Mouse (Mus musculus) lung, adult 2 months (tissue): ENCODE data around the gene Myt1l. TPM values are rescaled to one million over a fixed set of nuclear protein-coding genes. Genes with fewer than 3 reads are reported as not detected.

Experiments
- DNase-seq: peaks from one replicate; pipeline ENCODE4 v3.0.0; 2022
- H3K4me1 ChIP-seq: fragments of 200-500 bp; 2 replicates; pipeline ENCODE4 v1.6.1; 2011; ENCODE audit warnings: low read length; ENCODE audit not compliant: control insufficient read depth, insufficient read depth
- H3K4me3 ChIP-seq: fragments of 200-500 bp; replicated peaks from 2 replicates; pipeline ENCODE3; 2011; ENCODE audit warnings: low read depth, mild to moderate bottlenecking, control low read depth, low read length; ENCODE audit errors: extremely low read depth
- CTCF ChIP-seq: fragments of 200-500 bp; IDR thresholded peaks from 2 replicates; pipeline ENCODE4 v1.5.1; 2011; ENCODE audit warnings: mild to moderate bottlenecking, low read length, control low read depth; ENCODE audit not compliant: insufficient read depth
- POLR2A ChIP-seq: fragments of 200-500 bp; IDR thresholded peaks from 2 replicates; pipeline ENCODE4 v1.6.1; 2011; ENCODE audit warnings: low read depth, mild to moderate bottlenecking, control low read depth, low read length, borderline replicate concordance; ENCODE audit errors: extremely low read depth
- WGBS: fragments of 180-500 bp; shearing (Covaris S2); methylation state at CpG from one replicate; pipeline ENCODE4 v1.1.7; 2018; 5-methylcytosine and 5-hydroxymethylcytosine counted together
- polyA plus RNA-seq: library from polyadenylated mRNA; depleted of rRNA; stranded (reverse); fragments of >200 nt; gene quantifications from 2 replicates; pipeline ENCODE4 v1.2.3, GENCODE M21; 2012

Myt1l gene
- polyA plus RNA-seq, 1 experiment, result not detected

- no peak for TF ChIP-seq POLR2A
- TF ChIP-seq CTCF, result no peak
- Histone ChIP-seq H3K4me3 (no peak overlapping the region), H3K4me1 (no peaks in the 10 kb centered on the region)
- DNase-seq, result no peak
- WGBS, result 70% methylated on average over 6 of the region's 6 CpGs
Measured at GRCm38 (mm10) chr12:29741181-29741580, 213.0 kb downstream of the Myt1l start.

GRCm38 (mm10) chr12:29750604-29751128 lies 222.5 kb downstream of the Myt1l start:
- 82% methylated on average over 4 of the region's 4 CpGs for WGBS
- TF ChIP-seq POLR2A (no peak), CTCF (no peak)
- Histone ChIP-seq H3K4me3 (no peak overlapping the region), H3K4me1 (no peaks in the 10 kb centered on the region)
- no peak for DNase-seq

DNA sequence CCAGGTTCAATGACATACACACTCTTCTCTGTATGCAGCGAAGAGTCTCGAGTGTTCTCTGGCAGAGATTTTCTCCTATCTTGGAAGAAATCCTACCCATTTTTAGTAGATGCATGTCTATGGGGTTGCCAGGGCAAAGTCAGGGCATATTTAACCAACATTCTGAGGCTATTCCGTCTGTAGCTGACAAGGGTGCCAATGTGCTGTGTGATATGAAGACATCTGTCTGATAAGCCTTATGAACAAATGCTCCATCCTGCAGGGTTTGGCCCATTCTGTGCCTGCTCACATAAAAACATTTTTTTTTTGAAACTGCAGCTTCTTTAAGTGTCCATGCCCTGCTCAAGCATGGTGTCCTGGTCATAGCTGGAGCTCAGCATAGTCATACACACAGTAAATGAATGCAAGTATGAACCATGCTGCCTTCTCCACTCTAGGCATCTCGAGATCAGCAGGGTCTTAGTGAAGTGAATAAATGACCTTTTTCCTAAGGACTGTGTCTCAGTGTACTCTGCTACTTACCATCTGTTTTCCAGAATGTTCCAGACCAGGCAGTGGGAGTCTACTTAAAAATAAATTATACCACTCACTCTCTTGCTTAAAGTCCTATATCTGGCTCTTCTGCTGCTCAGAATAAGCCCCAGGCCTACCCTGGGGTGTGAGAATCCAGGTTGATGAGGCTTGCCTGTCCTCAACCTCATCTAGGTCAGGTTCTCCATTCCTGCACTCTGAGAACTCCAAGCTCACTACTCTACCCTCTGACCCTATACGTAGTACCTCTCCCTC lies 227.1 kb downstream of the Myt1l start:
- no peaks in the 10 kb centered on the region for H3K4me1 ChIP-seq
- TF ChIP-seq CTCF, result no peak
- TF ChIP-seq POLR2A, result no peak
- DNase-seq, result no peak
- H3K4me3 ChIP-seq, result no peak overlapping the region
- 74% methylated on average over 5 of the region's 5 CpGs for WGBS

GRCm38 (mm10) chr12:29755872-29756265 lies 227.7 kb downstream of the Myt1l start:
- TF ChIP-seq POLR2A (no peak), CTCF (no peak)
- DNase-seq, result no peak
- no peaks in the 10 kb centered on the region for H3K4me1 ChIP-seq
- 70% methylated on average over 3 of the region's 3 CpGs for WGBS
- no peak overlapping the region for H3K4me3 ChIP-seq

- TF ChIP-seq POLR2A, result no peak
- TF ChIP-seq CTCF, result no peak
Measured at GRCm38 (mm10) chr12:29760611-29761010, 232.4 kb downstream of the Myt1l start.

DNA sequence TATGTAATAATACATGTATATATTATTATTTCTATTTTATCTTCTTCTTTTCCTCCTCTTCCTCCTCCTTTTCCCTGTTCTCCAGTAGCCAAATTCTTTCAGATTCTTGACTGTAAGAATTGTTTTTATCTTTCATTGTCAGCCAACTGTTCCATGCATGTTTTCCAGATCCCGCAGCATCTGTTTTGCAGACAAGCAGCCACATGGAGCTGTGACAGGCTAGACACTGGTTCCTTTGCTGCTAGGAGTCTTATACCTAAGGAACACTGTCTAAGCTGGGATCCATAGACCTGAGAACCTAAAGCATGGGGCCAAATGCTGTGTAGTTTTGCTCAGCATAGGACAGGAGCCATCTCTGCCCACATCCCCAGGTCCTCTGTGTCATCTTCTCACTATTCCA lies 238.0 kb downstream of the Myt1l start:
- DNase-seq, result no peak
- no peaks in the 10 kb centered on the region for H3K4me1 ChIP-seq
- TF ChIP-seq CTCF (no peak), POLR2A (no peak)
- H3K4me3 ChIP-seq, result no peak overlapping the region
- 91% methylated on average over 1 of the region's 1 CpGs for WGBS

More at GRCm38 (mm10) chr12:29760611-29761010, 232.4 kb downstream of the Myt1l start:
- DNase-seq, result no peak
- Histone ChIP-seq H3K4me1 (no peaks in the 10 kb centered on the region), H3K4me3 (no peak overlapping the region)
- WGBS, result 70% methylated on average over 4 of the region's 4 CpGs

DNA sequence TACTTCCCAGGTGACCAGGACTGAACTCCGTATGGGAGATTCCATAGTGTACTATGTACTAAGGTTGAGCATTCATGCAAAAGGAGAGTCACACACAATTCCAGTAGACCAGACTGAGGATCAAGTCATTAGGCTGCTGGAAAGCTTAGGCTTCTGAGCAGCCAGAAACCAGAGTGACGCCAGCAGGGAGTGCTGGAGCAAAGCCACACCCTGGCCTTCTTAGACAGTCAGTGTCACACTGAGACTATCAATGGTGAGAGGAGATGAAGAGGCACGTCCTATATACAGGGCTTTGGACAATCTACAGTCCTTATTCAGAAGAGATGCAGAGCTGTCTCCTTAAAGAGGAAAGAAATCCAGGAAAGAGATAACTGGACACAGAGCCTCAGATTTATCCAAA lies 243.6 kb downstream of the Myt1l start:
- Histone ChIP-seq H3K4me3 (no peak overlapping the region), H3K4me1 (no peaks in the 10 kb centered on the region)
- DNase-seq, result no peak
- WGBS, result 64% methylated on average over 3 of the region's 3 CpGs
- TF ChIP-seq POLR2A (no peak), CTCF (no peak)

- Histone ChIP-seq H3K4me1 (no peaks in the 10 kb centered on the region), H3K4me3 (no peak overlapping the region)
- TF ChIP-seq CTCF (no peak), POLR2A (no peak)
- DNase-seq, result no peak
Measured at GRCm38 (mm10) chr12:29772401-29772800, 244.2 kb downstream of the Myt1l start.

DNA sequence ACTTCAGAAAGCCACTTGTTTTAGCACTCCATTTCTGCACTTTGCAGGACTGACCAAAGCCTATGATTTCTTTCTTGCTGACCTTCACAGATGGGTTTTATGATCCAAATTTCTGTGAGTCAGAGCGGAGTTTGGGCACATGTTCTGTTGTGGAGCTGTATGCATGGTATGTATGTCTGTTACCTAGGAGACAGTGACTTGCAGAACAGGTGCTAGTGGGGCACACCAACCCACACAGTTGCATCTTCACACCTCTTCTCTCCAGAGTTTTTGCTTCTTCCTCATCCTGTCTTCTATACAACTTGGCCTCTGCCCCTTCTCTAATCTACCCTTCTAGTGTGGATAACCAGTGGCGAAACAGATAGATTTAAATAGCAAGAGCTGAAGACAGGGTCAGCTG lies 250.7 kb downstream of the Myt1l start:
- TF ChIP-seq CTCF (no peak), POLR2A (no peak)
- H3K4me3 ChIP-seq, result no peak overlapping the region
- no peak for DNase-seq
- H3K4me1 ChIP-seq, result no peaks in the 10 kb centered on the region
- WGBS, result 80% methylated on average over 2 of the region's 2 CpGs
